Mouse (Mus musculus) MEL (cell line): ENCODE measurements around the gene Slc4a10. TPM values are rescaled to one million over a fixed set of nuclear protein-coding genes. Genes with fewer than 3 reads are reported as not detected.

Experiments
- DNase-seq: peaks from one replicate; pipeline ENCODE4 v3.0.0; 2011; ENCODE audit warnings: low read depth, low spot score
- H3K27ac ChIP-seq: 2 replicates; pipeline ENCODE4 v1.5.1; 2012; ENCODE audit warnings: low read depth, mild to moderate bottlenecking, control low read depth, low read length, moderate library complexity; ENCODE audit not compliant: control insufficient read depth
- H3K27me3 ChIP-seq, 2 experiments: fragments of 150-350 bp in 1 of 2; sonication (generic) in 1 of 2; 2 replicates each; pipeline ENCODE4 v1.6.1; 2012; ENCODE audit warnings: low read length in 2 of 2, mild to moderate bottlenecking in 2 of 2, improper control_type of control experiment in 1 of 2, moderate library complexity in 1 of 2; ENCODE audit not compliant: insufficient read depth in 2 of 2, control insufficient read depth in 1 of 2
- H3K36me3 ChIP-seq, 2 experiments: 2 replicates each; pipeline ENCODE4 v1.6.1; 2012 to 2014; ENCODE audit warnings: low read length in 2 of 2, improper control_type of control experiment in 1 of 2, inconsistent platforms in 1 of 2, mild to moderate bottlenecking in 1 of 2; ENCODE audit not compliant: insufficient read depth in 2 of 2, control insufficient read depth in 1 of 2
- H3K4me1 ChIP-seq, 2 experiments: fragments of 150-350 bp in 1 of 2; sonication (generic) in 1 of 2; 2 replicates each; pipeline ENCODE4 v1.6.1; 2012; ENCODE audit warnings: low read length in 2 of 2, improper control_type of control experiment in 1 of 2, mild to moderate bottlenecking in 1 of 2; ENCODE audit not compliant: insufficient read depth in 2 of 2, control insufficient read depth in 1 of 2
- H3K4me3 ChIP-seq, 2 experiments: fragments of 150-350 bp in 1 of 2; sonication (generic) in 1 of 2; 2 replicates each; pipeline ENCODE4 v1.5.1; 2012; ENCODE audit warnings: low read depth in 2 of 2, low read length in 2 of 2, mild to moderate bottlenecking in 2 of 2, moderate library complexity in 2 of 2, control low read depth in 1 of 2, improper control_type of control experiment in 1 of 2; ENCODE audit not compliant: control insufficient read depth in 1 of 2, insufficient read depth in 1 of 2
- H3K79me2 ChIP-seq: 2 replicates; pipeline ENCODE4 v1.6.1; 2012; ENCODE audit warnings: mild to moderate bottlenecking, low read length, moderate library complexity; ENCODE audit not compliant: control insufficient read depth, poor library complexity, insufficient read depth
- H3K9ac ChIP-seq: 2 replicates; pipeline ENCODE4 v1.6.1; 2012; ENCODE audit warnings: low read depth, mild to moderate bottlenecking, control low read depth, low read length, moderate library complexity; ENCODE audit not compliant: control insufficient read depth, poor library complexity, severe bottlenecking
- H3K9me3 ChIP-seq: fragments of 150-350 bp; sonication (generic); replicated peaks from 2 replicates; pipeline ENCODE4 v1.6.1; 2012; ENCODE audit warnings: mild to moderate bottlenecking, low read length, improper control_type of control experiment, moderate library complexity; ENCODE audit not compliant: insufficient read depth
- BHLHE40 ChIP-seq: IDR thresholded peaks from 2 replicates; pipeline ENCODE4 v1.6.1; 2012; ENCODE audit warnings: low read depth, mild to moderate bottlenecking, inconsistent platforms, low read length, improper control_type of control experiment, borderline replicate concordance
- CHD2 ChIP-seq: IDR thresholded peaks from 2 replicates; pipeline ENCODE4 v1.6.1; 2011; ENCODE audit warnings: low read length, improper control_type of control experiment
- CTCF ChIP-seq, 3 experiments: IDR thresholded peaks in 2 of 3; conservative IDR thresholded peaks in 1 of 3; 2 replicates each; pipeline ENCODE4 v1.5.1; 2011 to 2012; ENCODE audit warnings: low read length in 3 of 3, low read depth in 2 of 3, mild to moderate bottlenecking in 2 of 3, improper control_type of control experiment in 1 of 3, inconsistent platforms in 1 of 3, mixed read lengths in 1 of 3, moderate library complexity in 1 of 3; ENCODE audit not compliant: control insufficient read depth in 1 of 3, insufficient read depth in 1 of 3, poor library complexity in 1 of 3, severe bottlenecking in 1 of 3
- E2F4 ChIP-seq: IDR thresholded peaks from 2 replicates; pipeline ENCODE4 v1.6.1; 2011; ENCODE audit warnings: low read depth, low read length, improper control_type of control experiment, borderline replicate concordance
- EP300 ChIP-seq, 2 experiments: IDR thresholded peaks; 2 replicates each; pipeline ENCODE4 v1.6.1; 2011; ENCODE audit warnings: improper control_type of control experiment in 2 of 2, low read length in 2 of 2, low read depth in 1 of 2, mild to moderate bottlenecking in 1 of 2
- GATA1 ChIP-seq: IDR thresholded peaks from 2 replicates; pipeline ENCODE4 v1.6.1; 2011; ENCODE audit warnings: low read depth, low read length, improper control_type of control experiment
- HCFC1 ChIP-seq: IDR thresholded peaks from 2 replicates; pipeline ENCODE4 v1.6.1; 2012; ENCODE audit warnings: low read depth, mild to moderate bottlenecking, inconsistent platforms, low read length, improper control_type of control experiment, moderate library complexity
- KAT2A ChIP-seq: conservative IDR thresholded peaks from 2 replicates; pipeline ENCODE4 v1.6.1; 2012; ENCODE audit warnings: low read depth, low read length, improper control_type of control experiment, inconsistent platforms
- MAFK ChIP-seq: IDR thresholded peaks from 2 replicates; pipeline ENCODE4 v1.6.1; 2011; ENCODE audit warnings: low read depth, mild to moderate bottlenecking, low read length, improper control_type of control experiment, borderline replicate concordance
- MAX ChIP-seq: IDR thresholded peaks from 2 replicates; pipeline ENCODE4 v1.6.1; 2011; ENCODE audit warnings: low read length, improper control_type of control experiment
- MAZ ChIP-seq: IDR thresholded peaks from 2 replicates; pipeline ENCODE4 v1.6.1; 2012; ENCODE audit warnings: low read depth, mild to moderate bottlenecking, inconsistent platforms, low read length, improper control_type of control experiment
- MYB ChIP-seq: IDR thresholded peaks from 2 replicates; pipeline ENCODE4 v1.6.1; 2011; ENCODE audit warnings: mild to moderate bottlenecking, low read depth, low read length, improper control_type of control experiment
- NELFE ChIP-seq: IDR thresholded peaks from 2 replicates; pipeline ENCODE4 v1.6.1; 2011; ENCODE audit warnings: low read depth, low read length, improper control_type of control experiment
- NRF1 ChIP-seq: IDR thresholded peaks from 2 replicates; pipeline ENCODE4 v1.6.1; 2014; ENCODE audit warnings: low read depth, mild to moderate bottlenecking, inconsistent platforms, low read length, improper control_type of control experiment, moderate library complexity; ENCODE audit not compliant: poor library complexity, insufficient read depth, severe bottlenecking
- RCOR1 ChIP-seq: IDR thresholded peaks from 2 replicates; pipeline ENCODE4 v1.6.1; 2012; ENCODE audit warnings: low read depth, mild to moderate bottlenecking, inconsistent platforms, low read length, improper control_type of control experiment
- SIN3A ChIP-seq: IDR thresholded peaks from 2 replicates; pipeline ENCODE4 v1.6.1; 2012; ENCODE audit warnings: low read length, improper control_type of control experiment, inconsistent platforms
- TAL1 ChIP-seq: IDR thresholded peaks from 2 replicates; pipeline ENCODE4 v1.6.1; 2012; ENCODE audit warnings: mild to moderate bottlenecking, inconsistent platforms, low read length, moderate library complexity, mixed read lengths
- TBP ChIP-seq: IDR thresholded peaks from 2 replicates; pipeline ENCODE4 v1.8.0; 2011; ENCODE audit warnings: low read depth, low read length, improper control_type of control experiment
- TCF12 ChIP-seq: IDR thresholded peaks from 2 replicates; pipeline ENCODE4 v1.6.1; 2014; ENCODE audit warnings: low read depth, mild to moderate bottlenecking, inconsistent platforms, low read length, improper control_type of control experiment, moderate library complexity
- UBTF ChIP-seq: IDR thresholded peaks from 2 replicates; pipeline ENCODE4 v1.6.1; 2012; ENCODE audit warnings: low read depth, mild to moderate bottlenecking, inconsistent platforms, low read length, improper control_type of control experiment, moderate library complexity, borderline replicate concordance; ENCODE audit not compliant: insufficient read depth
- USF1 ChIP-seq: IDR thresholded peaks from 2 replicates; pipeline ENCODE4 v1.6.1; 2014; ENCODE audit warnings: low read depth, mild to moderate bottlenecking, inconsistent platforms, low read length, improper control_type of control experiment, moderate library complexity
- ZMIZ1 ChIP-seq: IDR thresholded peaks from 2 replicates; pipeline ENCODE4 v1.6.1; 2012; ENCODE audit warnings: low read depth, mild to moderate bottlenecking, inconsistent platforms, low read length, improper control_type of control experiment, moderate library complexity
- ZNF384 ChIP-seq: IDR thresholded peaks from 2 replicates; pipeline ENCODE4 v1.6.1; 2012; ENCODE audit warnings: low read depth, mild to moderate bottlenecking, inconsistent platforms, low read length, improper control_type of control experiment
- polyA plus RNA-seq, 2 experiments: library from polyadenylated mRNA; stranded (reverse) in 1 of 2; unstranded in 1 of 2; fragments of >175 nt in 1 of 2; fragments of >200 nt in 1 of 2; gene quantifications; 2 replicates each; pipeline versions ENCODE4 v1.2.1 to v1.2.4; 2012; ENCODE audit warnings: low replicate concordance in 2 of 2, low read depth in 1 of 2; ENCODE audit not compliant: insufficient read length in 2 of 2, insufficient read depth in 1 of 2, missing spikeins in 1 of 2
- total RNA-seq: library from RNA; depleted of rRNA; stranded (reverse); fragments of 300-350 nt; gene quantifications from 2 replicates; pipeline ENCODE4 v1.2.3, GENCODE M21; 2012

The Slc4a10 gene
- total and polyA plus RNA-seq, 3 experiments, result 0.08 TPM; not detected in 2

GRCm38 (mm10) chr2:62115346-62115745, 69.1 kb downstream of the Slc4a10 start:
- no peaks in the 10 kb centered on the region for H3K9me3 ChIP-seq
- no peak overlapping the region for H3K27ac ChIP-seq
- no peaks in the 10 kb centered on the region; a peak in 1 of 4 replicates for H3K36me3 ChIP-seq
- H3K4me1 ChIP-seq, result no peaks in the 10 kb centered on the region
- no peaks in the 10 kb centered on the region for H3K79me2 ChIP-seq
- no peaks in the 10 kb centered on the region for H3K27me3 ChIP-seq
- no peak overlapping the region for H3K9ac ChIP-seq
- no peak for DNase-seq
- TF ChIP-seq CHD2 (no peak), E2F4 (no peak), EP300 (IDR thresholded peaks at IDR 0.05; ENCODE audit: low read depth in 1 of 2, low read length in 2 of 2) (no peak), BHLHE40 (no peak), SIN3A (no peak), CTCF (IDR thresholded peaks at IDR 0.05 in 2 of 3, conservative IDR thresholded peaks at IDR 0.05 in 1 of 3; ENCODE audit: control insufficient read depth in 1 of 3, insufficient read depth in 1 of 3, low read depth in 2 of 3, low read length in 3 of 3, poor library complexity in 1 of 3, severe bottlenecking in 1 of 3) (no peak), NELFE (no peak), TAL1 (no peak), ZNF384 (no peak), GATA1 (no peak)
- no peak overlapping the region for H3K4me3 ChIP-seq

- Histone ChIP-seq H3K79me2 (no peaks in the 10 kb centered on the region), H3K4me3 (no peak overlapping the region), H3K27me3 (no peaks in the 10 kb centered on the region), H3K9ac (no peak overlapping the region), H3K4me1 (no peaks in the 10 kb centered on the region), H3K36me3 (no peaks in the 10 kb centered on the region), H3K27ac (no peak overlapping the region), H3K9me3 (no peaks in the 10 kb centered on the region)
- TF ChIP-seq CTCF (IDR thresholded peaks at IDR 0.05 in 2 of 3, conservative IDR thresholded peaks at IDR 0.05 in 1 of 3; ENCODE audit: control insufficient read depth in 1 of 3, insufficient read depth in 1 of 3, low read depth in 2 of 3, low read length in 3 of 3, poor library complexity in 1 of 3, severe bottlenecking in 1 of 3) (no peak), CHD2 (no peak), MAX (no peak)
- no peak for DNase-seq
Observed at GRCm38 (mm10) chr2:62129975-62130374, 83.7 kb downstream of the Slc4a10 start.

- H3K36me3 ChIP-seq, result no peaks in the 10 kb centered on the region
- H3K4me3 ChIP-seq, result no peak overlapping the region
- H3K27me3 ChIP-seq, result no peaks in the 10 kb centered on the region
- H3K4me1 ChIP-seq, result no peaks in the 10 kb centered on the region
- no peak overlapping the region for H3K27ac ChIP-seq
- no peaks in the 10 kb centered on the region for H3K9me3 ChIP-seq
- no peak for DNase-seq
- H3K9ac ChIP-seq, result no peak overlapping the region
- TF ChIP-seq MAFK (no peak), RCOR1 (no peak), TAL1 (no peak), EP300 (IDR thresholded peaks at IDR 0.05; ENCODE audit: low read depth in 1 of 2, low read length in 2 of 2) (no peak), TCF12 (no peak), UBTF (no peak), MYB (no peak), NRF1 (no peak), TBP (no peak), KAT2A (no peak), USF1 (no peak), ZMIZ1 (no peak), MAZ (no peak), HCFC1 (no peak), GATA1 (no peak), BHLHE40 (no peak)
- no peaks in the 10 kb centered on the region for H3K79me2 ChIP-seq
Observed at GRCm38 (mm10) chr2:62134911-62135310, 88.6 kb downstream of the Slc4a10 start.
